15 mouse cellular contexts compared by ENCODE assay signal in genomic region chr17:50638791-50639190, GRCm38 (mm10).
DNase-seq lines count a peak whose midpoint lies in the region.
"Had no signal": no experiment of that assay in that cellular context is flagged by ENCODE, and none has a peak within 500 bp of the region (broad histone marks: within the 10 kb centered on the region; RNA-seq: fewer than 3 reads in every experiment).

No protein-coding gene starts in this region.

- DNase-seq in adrenal gland, adult 2 months, result peak; percentile 50
- no peak for DNase-seq in adrenal gland, postnatal 36 days
- DNase-seq in ES-CJ7 (ENCODE audit: low read depth, low spot score) (peak; percentile 73), WW6 (ENCODE audit: low read depth, low spot score) (peak; percentile 9)
- no peak for DNase-seq in frontal cortex, postnatal 25 days (ENCODE audit: low spot score in 2 of 2)
- DNase-seq in gastrocnemius, postnatal 10 days, result no peak
- DNase-seq: adrenal gland, postnatal 10 days; cerebellum, adult 11-12 months; cerebellum, adult 8-10 months; cerebellum, postnatal 10 days; cerebellum, postnatal 36 days; embryo, embryonic 11 days; gastrocnemius, postnatal 14 days; heart, adult 11 months; kidney, adult 11 months had no signal

Comparison
In these comparisons a context has a peak if more than half of its experiments do, and no peak if none do; other contexts are left out.
1. DNase-seq: peak in adrenal gland, adult 2 months (single experiment), ES-CJ7 (single experiment) and WW6 (single experiment); none in adrenal gland, postnatal 36 days (0 of 2), frontal cortex, postnatal 25 days (0 of 2) and gastrocnemius, postnatal 10 days (single experiment).